Mouse (Mus musculus): Measurements from ENCODE around the gene Lrrtm1. TPM values are rescaled to one million over a fixed set of nuclear protein-coding genes. Genes with fewer than 3 reads are reported as not detected.

Lrrtm1 gene
- total RNA-seq, 2 experiments from 2014 or later, result not detected

DNA sequence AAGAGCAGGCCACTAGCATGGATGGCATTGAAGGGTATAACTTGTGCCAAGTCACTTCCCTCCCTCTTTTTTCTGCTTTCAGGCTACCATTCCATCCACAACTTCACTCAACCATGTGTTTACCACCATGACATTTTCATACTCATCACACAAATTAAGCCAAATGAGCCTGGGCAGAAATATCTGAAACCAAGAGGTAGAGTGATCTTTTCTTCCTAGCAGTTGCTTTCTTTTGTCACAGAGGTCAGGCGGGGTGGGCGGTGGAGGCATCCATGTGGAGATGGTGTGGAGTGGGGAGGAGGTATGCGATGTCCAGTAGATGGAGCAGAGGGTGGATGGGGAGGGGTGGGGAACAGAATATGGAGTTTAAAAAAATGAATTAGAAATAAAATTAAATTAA lies 64.3 kb downstream of the Lrrtm1 start:
- DNase-seq (ENCODE audit: low spot score), result no peak

All from gastrocnemius, adult 18-20 months (tissue).